Mouse (Mus musculus) limb, embryonic 12.5 days (tissue): Measurements from ENCODE around the gene Ube2z. TPM values are rescaled to one million over a fixed set of nuclear protein-coding genes. Genes with fewer than 3 reads are reported as not detected.

Experiments used
- ATAC-seq: fragments of 200-750 bp; cut with Nextera tagmentation; 2 replicates; pipeline ENCODE4 v1.8.0; 2017; ENCODE audit warnings: low read depth, moderate TSS enrichment; ENCODE audit not compliant: insufficient number of reproducible peaks, insufficient read depth, low FRiP score, low TSS enrichment
- H3K27ac ChIP-seq: fragments of 300-500 bp; sonication (generic); 2 replicates; pipeline ENCODE4 v1.5.1; 2016; ENCODE audit warnings: mild to moderate bottlenecking, moderate library complexity
- H3K27me3 ChIP-seq: fragments of 300-500 bp; sonication (generic); 2 replicates; pipeline ENCODE4 v1.6.1; 2016; ENCODE audit warnings: mild to moderate bottlenecking, moderate library complexity
- H3K36me3 ChIP-seq: fragments of 300-500 bp; sonication (generic); 2 replicates; pipeline ENCODE4 v1.6.1; 2016; ENCODE audit warnings: mild to moderate bottlenecking, moderate library complexity
- H3K4me1 ChIP-seq: fragments of 300-500 bp; sonication (generic); replicated peaks from 2 replicates; pipeline ENCODE4 v1.6.1; 2016
- H3K4me2 ChIP-seq: fragments of 300-500 bp; sonication (generic); 2 replicates; pipeline ENCODE4 v1.6.1; 2016; ENCODE audit warnings: mild to moderate bottlenecking, moderate library complexity
- H3K4me3 ChIP-seq: fragments of 300-500 bp; sonication (generic); replicated peaks from 2 replicates; pipeline ENCODE4 v1.5.1; 2016; ENCODE audit warnings: mild to moderate bottlenecking
- H3K9ac ChIP-seq: fragments of 300-500 bp; sonication (generic); replicated peaks from 2 replicates; pipeline ENCODE4 v1.6.1; 2016; ENCODE audit warnings: mild to moderate bottlenecking, moderate library complexity
- H3K9me3 ChIP-seq: fragments of 300-500 bp; sonication (generic); 2 replicates; pipeline ENCODE4 v1.6.1; 2016; ENCODE audit warnings: mild to moderate bottlenecking, moderate library complexity
- WGBS: fragments of 180-500 bp; shearing (Covaris S2); methylation state at CpG from one replicate; pipeline ENCODE4 v1.1.7; 2016; 5-methylcytosine and 5-hydroxymethylcytosine counted together
- polyA plus RNA-seq: library from polyadenylated mRNA; unstranded; fragments of >200 nt; fragmentation: Nextera tagmentation; extraction: Ambion mirVana; gene quantifications from 2 replicates; pipeline ENCODE4 v1.2.1, GENCODE M21; 2016

The Ube2z gene
- polyA plus RNA-seq, 1 experiment from 2014 or later = 46.0 TPM

GRCm38 (mm10) chr11:96050854-96051253, 14.3 kb downstream of the Ube2z start:
- no peaks in the 10 kb centered on the region for H3K27me3 ChIP-seq
- H3K4me3 ChIP-seq = no peak overlapping the region
- H3K36me3 ChIP-seq = peaks cover 95% of the 10 kb centered on the region
- 94% methylated on average over 3 of the region's 3 CpGs for WGBS
- H3K27ac ChIP-seq = no peak overlapping the region
- no peak overlapping the region for H3K9ac ChIP-seq
- no peaks in the 10 kb centered on the region for H3K4me1 ChIP-seq
- H3K9me3 ChIP-seq = no peaks in the 10 kb centered on the region
- no peak for ATAC-seq
- H3K4me2 ChIP-seq = no peak overlapping the region

DNA sequence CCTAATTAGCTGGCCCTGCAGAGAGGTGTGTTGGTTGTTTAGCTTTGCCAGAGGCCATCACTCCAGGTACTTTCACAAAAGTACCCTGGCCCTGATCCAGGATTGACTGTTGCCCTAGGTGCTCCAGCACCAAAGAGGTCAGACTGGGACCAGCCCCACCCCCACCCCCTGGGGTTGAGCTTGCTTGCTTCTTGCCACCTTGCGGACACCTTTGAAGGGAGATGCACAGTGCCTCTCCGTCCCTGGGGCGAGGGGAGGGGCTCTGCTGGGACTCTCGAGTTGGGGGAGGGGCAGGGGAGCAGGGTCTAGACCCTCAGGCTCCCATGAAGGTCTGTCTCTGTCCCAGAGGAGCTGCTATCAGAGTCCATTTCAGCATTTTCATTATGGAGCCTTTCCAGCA, 15.2 kb downstream of the Ube2z start:
- Histone ChIP-seq H3K27me3 (no peaks in the 10 kb centered on the region), H3K4me2 (no peak overlapping the region), H3K4me1 (no peaks in the 10 kb centered on the region), H3K27ac (no peak overlapping the region), H3K4me3 (no peak overlapping the region), H3K9ac (no peak overlapping the region), H3K36me3 (peaks cover 94% of the 10 kb centered on the region), H3K9me3 (no peaks in the 10 kb centered on the region)
- ATAC-seq = no peak
- 66% methylated on average over 4 of the region's 4 CpGs for WGBS

DNA sequence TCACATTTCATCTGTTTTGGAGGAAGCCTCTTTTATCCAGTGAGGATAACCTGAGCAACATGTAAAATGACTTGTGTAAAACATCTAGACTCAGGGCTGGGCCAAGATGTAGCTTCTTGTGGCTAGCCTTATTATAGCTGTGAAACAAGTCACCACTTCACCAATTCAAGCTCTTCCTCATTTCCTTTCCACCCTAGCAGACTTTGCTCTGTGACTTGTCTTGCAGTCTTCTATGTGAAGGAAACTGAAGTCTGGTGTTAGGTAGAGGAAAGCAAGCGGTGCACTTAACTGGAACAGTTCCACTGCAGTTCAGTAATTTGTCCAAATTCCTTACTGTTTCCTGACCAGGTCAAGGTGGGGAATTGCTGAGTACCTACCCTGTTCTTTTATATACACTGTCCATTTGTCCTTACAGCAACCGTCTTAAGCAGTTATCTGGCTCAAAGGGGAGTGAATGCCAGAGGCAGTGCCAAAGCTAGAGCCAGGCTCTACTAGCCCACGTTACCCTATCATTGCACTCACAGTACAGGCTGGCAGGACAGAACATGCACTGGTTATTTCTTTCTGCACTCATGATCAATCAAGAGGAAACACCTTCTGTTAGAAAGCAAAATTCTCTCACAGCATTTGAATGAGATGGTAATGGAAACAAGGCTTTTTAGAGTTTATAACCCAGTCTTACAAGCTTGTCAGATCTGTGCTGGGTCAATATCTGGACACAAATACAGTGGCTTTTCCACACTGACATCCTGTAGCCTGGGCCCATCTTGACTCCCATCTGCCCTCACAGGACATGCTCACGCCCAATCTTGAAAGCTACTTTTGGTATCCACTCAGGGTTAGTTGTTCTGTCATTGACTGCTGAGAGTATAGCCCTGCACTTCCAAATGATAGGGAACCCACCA, 17.5 kb downstream of the Ube2z start:
- ATAC-seq = no peak
- Histone ChIP-seq H3K4me1 (no peaks in the 10 kb centered on the region), H3K9ac (no peak overlapping the region), H3K4me3 (no peak overlapping the region), H3K4me2 (no peak overlapping the region), H3K36me3 (peaks cover 81% of the 10 kb centered on the region), H3K9me3 (no peaks in the 10 kb centered on the region), H3K27ac (no peak overlapping the region), H3K27me3 (no peaks in the 10 kb centered on the region)
- WGBS = 87% methylated on average over 4 of the region's 4 CpGs

- Histone ChIP-seq H3K4me1 (no peaks in the 10 kb centered on the region), H3K4me2 (no peak overlapping the region), H3K36me3 (peaks cover 81% of the 10 kb centered on the region), H3K27me3 (no peaks in the 10 kb centered on the region), H3K9ac (no peak overlapping the region), H3K27ac (no peak overlapping the region), H3K4me3 (no peak overlapping the region), H3K9me3 (no peaks in the 10 kb centered on the region)
- WGBS = 83% methylated on average over 2 of the region's 2 CpGs
- ATAC-seq = no peak
These were observed 18.4 kb downstream of the Ube2z start for GRCm38 (mm10) chr11:96046793-96047192.

DNA sequence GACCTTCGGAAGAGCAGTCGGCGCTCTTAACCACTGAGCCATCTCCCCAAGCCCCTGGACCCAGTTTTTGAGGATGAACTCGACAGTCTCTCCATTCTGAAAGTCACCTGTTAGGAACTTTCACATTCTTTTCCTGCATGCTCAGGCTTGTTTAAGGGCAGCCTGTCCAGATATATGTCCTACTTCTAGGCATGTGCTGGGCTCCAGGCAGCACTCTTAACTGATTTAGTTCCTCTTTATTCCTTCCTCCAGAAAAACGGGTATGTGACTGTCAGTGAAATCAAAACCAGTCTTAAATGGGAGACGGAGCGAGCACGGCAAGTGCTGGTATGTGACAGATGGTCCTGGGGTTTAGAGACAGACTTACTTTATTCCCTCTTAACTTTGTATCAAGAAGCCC, 19.2 kb downstream of the Ube2z start:
- Histone ChIP-seq H3K27ac (no peak overlapping the region), H3K36me3 (peaks cover 77% of the 10 kb centered on the region), H3K9me3 (no peaks in the 10 kb centered on the region), H3K9ac (no peak overlapping the region), H3K4me3 (no peak overlapping the region), H3K4me1 (no peaks in the 10 kb centered on the region), H3K27me3 (no peaks in the 10 kb centered on the region), H3K4me2 (no peak overlapping the region)
- no peak for ATAC-seq
- WGBS = 77% methylated on average over 8 of the region's 8 CpGs

GRCm38 (mm10) chr11:96044803-96045567, 20.2 kb downstream of the Ube2z start:
- no peak for ATAC-seq
- no peak overlapping the region for H3K9ac ChIP-seq
- no peaks in the 10 kb centered on the region for H3K27me3 ChIP-seq
- H3K4me2 ChIP-seq = no peak overlapping the region
- no peaks in the 10 kb centered on the region for H3K9me3 ChIP-seq
- no peak overlapping the region for H3K27ac ChIP-seq
- peaks cover 71% of the 10 kb centered on the region for H3K36me3 ChIP-seq
- no peaks in the 10 kb centered on the region for H3K4me1 ChIP-seq
- WGBS = 88% methylated on average over 11 of the region's 11 CpGs
- no peak overlapping the region for H3K4me3 ChIP-seq

- no peak overlapping the region for H3K4me3 ChIP-seq
- H3K9me3 ChIP-seq = no peaks in the 10 kb centered on the region
- no peak overlapping the region for H3K27ac ChIP-seq
- no peak for ATAC-seq
- 94% methylated on average over 1 of the region's 1 CpGs for WGBS
- H3K4me2 ChIP-seq = no peak overlapping the region
- peaks cover 32% of the 10 kb centered on the region for H3K36me3 ChIP-seq
- H3K4me1 ChIP-seq = peaks cover 7% of the 10 kb centered on the region
- no peak overlapping the region for H3K9ac ChIP-seq
- H3K27me3 ChIP-seq = no peaks in the 10 kb centered on the region
These were observed 26.6 kb downstream of the Ube2z start for GRCm38 (mm10) chr11:96038560-96038959.

DNA sequence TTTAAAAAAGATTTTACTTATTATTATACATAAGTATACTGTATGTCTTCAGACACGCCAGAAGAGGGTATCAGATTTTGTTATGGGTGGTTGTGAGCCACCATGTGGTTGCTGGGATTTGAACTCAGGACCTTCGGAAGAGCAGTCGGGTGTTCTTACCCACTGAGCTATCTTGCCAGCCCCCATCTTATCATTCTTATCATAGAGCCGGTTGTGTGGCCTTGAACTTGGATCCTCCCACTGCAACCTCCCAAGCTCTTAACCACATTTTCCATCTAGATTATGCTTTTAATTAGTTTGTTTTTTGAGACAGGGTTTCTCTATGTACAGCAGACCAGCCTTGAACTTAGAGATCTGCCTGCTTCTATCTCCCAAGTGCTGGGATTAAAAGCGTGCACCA, 27.7 kb downstream of the Ube2z start:
- Histone ChIP-seq H3K36me3 (peaks cover 27% of the 10 kb centered on the region), H3K27me3 (no peaks in the 10 kb centered on the region), H3K9ac (no peak overlapping the region), H3K27ac (no peak overlapping the region), H3K4me2 (no peak overlapping the region), H3K4me3 (no peak overlapping the region), H3K9me3 (no peaks in the 10 kb centered on the region), H3K4me1 (peaks cover 7% of the 10 kb centered on the region)
- no peak for ATAC-seq
- 92% methylated on average over 5 of the region's 5 CpGs for whole genome bisulfite sequencing

DNA sequence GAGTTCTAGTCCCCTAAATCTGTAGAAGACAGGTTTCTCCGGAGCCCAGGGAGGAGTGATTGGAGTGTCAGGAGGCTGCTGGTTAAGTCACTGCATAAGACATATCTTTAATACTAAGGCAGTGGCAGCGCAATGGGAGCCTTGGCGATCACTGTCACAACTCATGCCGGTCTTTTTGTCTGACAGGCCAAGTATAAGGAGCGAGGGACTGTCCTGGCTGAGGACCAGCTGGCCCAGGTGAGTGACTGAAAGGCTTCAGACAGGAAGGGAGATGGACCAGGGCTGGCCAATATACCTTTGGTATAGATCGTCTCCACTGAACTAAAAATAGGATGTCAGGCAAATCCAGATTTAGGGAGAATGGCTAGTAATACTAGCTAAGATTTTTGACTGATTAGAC, 30.1 kb downstream of the Ube2z start:
- Histone ChIP-seq H3K9ac (peak overlapping the region; percentile 70), H3K4me1 (peaks cover 7% of the 10 kb centered on the region), H3K27me3 (no peaks in the 10 kb centered on the region; the same call in 1 of the 2 replicates), H3K9me3 (no peaks in the 10 kb centered on the region), H3K27ac (no peak overlapping the region), H3K4me2 (peak overlapping the region; percentile 90), H3K4me3 (peak overlapping the region; percentile 81), H3K36me3 (peaks cover 11% of the 10 kb centered on the region; the same call in 1 of the 2 replicates)
- WGBS = 10% methylated on average over 6 of the region's 6 CpGs
- no peak for ATAC-seq

- ATAC-seq = peak; percentile 63
- peaks cover 11% of the 10 kb centered on the region; the same call in 1 of the 2 replicates for H3K36me3 ChIP-seq
- no peaks in the 10 kb centered on the region for H3K9me3 ChIP-seq
- no peaks in the 10 kb centered on the region; the same call in 1 of the 2 replicates for H3K27me3 ChIP-seq
- peak within 1 kb of the TSS; percentile 70 for H3K9ac ChIP-seq
- peak within 1 kb of the TSS; percentile 81 for H3K4me3 ChIP-seq
- H3K4me1 ChIP-seq = peaks cover 7% of the 10 kb centered on the region
- peak within 1 kb of the TSS; percentile 90 for H3K4me2 ChIP-seq
- H3K27ac ChIP-seq = peak within 1 kb of the TSS; percentile 31; the same call in 1 of the 2 replicates
- WGBS = 1% methylated on average over 29 of the region's 29 CpGs
These were observed 30.6 kb downstream of the Ube2z start, which contains the start of gene Snf8 for GRCm38 (mm10) chr11:96034596-96035052. Gene Snf8, plus strand, starts transcription at chr11:96034885.

DNA sequence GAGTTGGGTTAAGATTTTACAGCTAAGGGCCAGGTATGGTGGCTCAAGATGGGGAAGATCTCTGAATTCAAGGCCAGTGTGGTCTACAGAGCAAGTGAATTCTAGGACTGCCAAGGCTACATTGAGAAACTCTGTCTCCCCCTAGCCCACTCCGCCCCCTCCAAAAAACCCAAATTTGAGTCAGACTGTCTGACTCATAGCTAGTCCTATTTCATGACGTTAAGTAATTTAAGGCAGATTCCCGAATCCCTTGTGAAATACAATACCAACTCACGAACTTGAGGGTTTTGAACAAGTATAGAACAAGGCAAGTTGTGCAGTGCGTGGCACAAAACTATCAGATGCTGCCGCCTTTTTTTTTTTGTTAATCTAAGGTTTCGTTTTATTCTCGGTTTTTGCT, 31.1 kb downstream of the Ube2z start:
- H3K4me1 ChIP-seq = peaks cover 7% of the 10 kb centered on the region
- WGBS = 46% methylated on average over 8 of the region's 8 CpGs
- peak overlapping the region; percentile 81 for H3K4me3 ChIP-seq
- H3K27me3 ChIP-seq = no peaks in the 10 kb centered on the region; the same call in 1 of the 2 replicates
- H3K27ac ChIP-seq = no peak overlapping the region
- ATAC-seq = no peak
- H3K9me3 ChIP-seq = no peaks in the 10 kb centered on the region
- H3K36me3 ChIP-seq = peaks cover 7% of the 10 kb centered on the region; the same call in 1 of the 2 replicates
- peak overlapping the region; percentile 90 for H3K4me2 ChIP-seq
- H3K9ac ChIP-seq = no peak overlapping the region; the same call in 1 of the 2 replicates
